Mouse (Mus musculus) monocyte, adult 5-6 weeks (primary cell): ENCODE results near the gene Themis3. TPM values are rescaled to one million over a fixed set of nuclear protein-coding genes. Genes with fewer than 3 reads are reported as not detected.

Experiments used
- total RNA-seq: library from RNA; stranded (forward); fragments of 200-1000, 200-491, 200-594 nt; gene quantifications from 3 replicates; pipeline ENCODE4 v1.2.3, GENCODE M21; 2017

The Themis3 gene
- total RNA-seq, 1 experiment from 2014 or later, result not detected

Other genes with a start within 250 kb of the Themis3 start
- 1.1 TPM in 1 of 3 replicates, not detected in the others for gene Mtcl1, start 144.9 kb downstream of the Themis3 start, total RNA-seq
- gene Rab12, start 74.9 kb downstream of the Themis3 start, total RNA-seq, result 32.1 to 41.3 TPM (median 36.1 TPM) in 3 replicates